Mouse (Mus musculus) testis, postnatal 10 days (tissue): Measurements from ENCODE around the gene Tent5d.

Experiments
- DNase-seq: peaks from one replicate; pipeline ENCODE4 v3.0.0; 2021; ENCODE audit warnings: low spot score

Gene Tent5d

DNA sequence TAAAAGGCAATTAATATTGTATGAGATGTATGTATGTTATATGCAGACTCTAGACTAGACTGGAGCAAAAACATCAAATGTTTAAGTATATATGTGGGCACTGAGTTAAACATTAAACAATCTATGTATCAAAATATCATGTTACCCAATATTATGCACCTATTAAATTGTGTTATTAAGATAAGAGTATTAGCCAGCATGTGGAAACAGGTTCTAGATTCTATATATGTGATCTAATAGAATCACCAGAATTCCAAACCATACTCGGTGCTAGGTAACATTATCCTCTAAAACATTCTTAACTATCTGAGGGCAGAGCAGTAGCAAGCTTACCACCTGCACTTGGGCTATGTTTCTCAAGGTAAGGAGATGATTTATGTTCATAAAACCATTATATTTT lies at the start of gene Tent5d:
Gene Tent5d, plus strand, starts transcription at position 301 of the 400 bp plus-strand sequence.
- no peak for DNase-seq

GRCm38 (mm10) chrX:107767896-107768295 lies 24.5 kb upstream of the Tent5d start:
- no peak for DNase-seq

- no peak for DNase-seq
Measured at GRCm38 (mm10) chrX:107790136-107790535, 2.3 kb upstream of the Tent5d start.

GRCm38 (mm10) chrX:107790750-107791493 lies 1.5 kb upstream of the Tent5d start:
- DNase-seq = no peak

GRCm38 (mm10) chrX:107795785-107796184 lies 3.4 kb downstream of the Tent5d start:
- no peak for DNase-seq

GRCm38 (mm10) chrX:107796919-107797318 lies 4.5 kb downstream of the Tent5d start:
- DNase-seq = no peak

- DNase-seq = no peak
Measured at GRCm38 (mm10) chrX:107812120-107812519, 19.7 kb downstream of the Tent5d start.

- no peak for DNase-seq
Measured at GRCm38 (mm10) chrX:107815502-107816217, 23.3 kb downstream of the Tent5d start.

DNA sequence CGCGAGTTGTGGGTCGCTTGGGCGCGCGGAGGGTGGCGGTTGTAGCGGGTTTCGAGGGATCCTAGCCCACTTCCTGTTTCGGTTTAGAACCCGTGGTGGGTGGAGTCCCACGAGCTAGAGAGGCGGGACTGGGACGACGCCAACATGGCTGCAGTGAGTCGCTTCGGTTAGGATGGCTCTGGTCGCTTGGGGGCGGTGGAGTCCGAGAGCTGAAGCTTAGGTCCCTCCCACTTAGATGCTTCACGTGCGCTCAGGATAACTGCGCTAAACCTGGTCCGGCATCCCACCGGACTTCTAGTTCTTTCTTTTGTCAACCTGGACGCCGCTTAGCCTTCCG lies 23.8 kb downstream of the Tent5d start, which contains the start of gene 2610002M06Rik:
Gene 2610002M06Rik, minus strand, starts transcription at position 117 of the 337 bp plus-strand sequence.
- DNase-seq = peak; percentile 93

- DNase-seq = no peak
Measured at GRCm38 (mm10) chrX:107816726-107817125, 24.3 kb downstream of the Tent5d start.

- DNase-seq = peak; percentile 42
Measured at GRCm38 (mm10) chrX:107858165-107858564, 65.8 kb downstream of the Tent5d start.
